Mouse (Mus musculus): ENCODE results near the gene Mrpl37. TPM values are rescaled to one million over a fixed set of nuclear protein-coding genes. Genes with fewer than 3 reads are reported as not detected.

Gene Mrpl37
- polyA plus RNA-seq, 1 experiment from 2014 or later: 123 TPM

GRCm38 (mm10) chr4:107058781-107059180 is 7.9 kb downstream of the Mrpl37 start:
- DNase-seq (ENCODE audit: low spot score): no peak
- Histone ChIP-seq H3K27ac (replicated peaks) (no peak overlapping the region), H3K36me3 (peaks cover 93% of the 10 kb centered on the region), H3K4me3 (no peak overlapping the region), H3K4me1 (no peaks in the 10 kb centered on the region), H3K27me3 (ENCODE audit: low read depth, poor library complexity, severe bottlenecking) (no peaks in the 10 kb centered on the region), H3K9me3 (replicated peaks) (no peaks in the 10 kb centered on the region)
- WGBS: 92% methylated on average over 6 of the region's 6 CpGs

GRCm38 (mm10) chr4:107058346-107058745 is 8.3 kb downstream of the Mrpl37 start:
- Histone ChIP-seq H3K27me3 (ENCODE audit: low read depth, poor library complexity, severe bottlenecking) (no peaks in the 10 kb centered on the region), H3K36me3 (peaks cover 89% of the 10 kb centered on the region), H3K4me3 (no peak overlapping the region), H3K4me1 (no peaks in the 10 kb centered on the region), H3K9me3 (replicated peaks) (no peaks in the 10 kb centered on the region), H3K27ac (replicated peaks) (no peak overlapping the region)
- no peak for DNase-seq (ENCODE audit: low spot score)
- WGBS: 94% methylated on average over 5 of the region's 5 CpGs

GRCm38 (mm10) chr4:107056088-107056487 is 10.6 kb downstream of the Mrpl37 start:
- Histone ChIP-seq H3K4me1 (peaks cover 3% of the 10 kb centered on the region; the same call in 1 of the 2 replicates), H3K36me3 (peaks cover 67% of the 10 kb centered on the region), H3K9me3 (replicated peaks) (no peaks in the 10 kb centered on the region), H3K4me3 (no peak overlapping the region), H3K27ac (replicated peaks) (no peak overlapping the region), H3K27me3 (ENCODE audit: low read depth, poor library complexity, severe bottlenecking) (no peaks in the 10 kb centered on the region)
- no peak for DNase-seq (ENCODE audit: low spot score)
- WGBS: 91% methylated on average over 3 of the region's 3 CpGs

- H3K4me1 ChIP-seq: peaks cover 13% of the 10 kb centered on the region; the same call in 1 of the 2 replicates
- no peak overlapping the region for H3K4me3 ChIP-seq
- H3K36me3 ChIP-seq: peaks cover 58% of the 10 kb centered on the region
- 0 out of 2 replicates have a peak overlapping the region, but pooled peaks have one; percentile 24 for H3K27ac ChIP-seq (replicated peaks)
- H3K27me3 ChIP-seq (ENCODE audit: low read depth, poor library complexity, severe bottlenecking): no peaks in the 10 kb centered on the region
- WGBS: 45% methylated on average over 5 of the region's 5 CpGs
- DNase-seq (ENCODE audit: low spot score): no peak
- H3K9me3 ChIP-seq (replicated peaks): no peaks in the 10 kb centered on the region
Observed at GRCm38 (mm10) chr4:107052962-107053553, 13.6 kb downstream of the Mrpl37 start.

- no peak for DNase-seq (ENCODE audit: low spot score)
- Histone ChIP-seq H3K36me3 (peaks cover 58% of the 10 kb centered on the region), H3K4me3 (no peak overlapping the region), H3K4me1 (peaks cover 13% of the 10 kb centered on the region; the same call in 1 of the 2 replicates), H3K27me3 (ENCODE audit: low read depth, poor library complexity, severe bottlenecking) (no peaks in the 10 kb centered on the region), H3K27ac (replicated peaks) (no peak overlapping the region), H3K9me3 (replicated peaks) (no peaks in the 10 kb centered on the region)
- WGBS: 50% methylated on average over 4 of the region's 4 CpGs
Observed at GRCm38 (mm10) chr4:107051889-107052288, 14.8 kb downstream of the Mrpl37 start.

GRCm38 (mm10) chr4:107048568-107049162 is 18.0 kb downstream of the Mrpl37 start:
- no peak overlapping the region for H3K27ac ChIP-seq (replicated peaks)
- H3K36me3 ChIP-seq: peaks cover 66% of the 10 kb centered on the region
- DNase-seq (ENCODE audit: low spot score): no peak
- no peaks in the 10 kb centered on the region for H3K9me3 ChIP-seq (replicated peaks)
- H3K4me3 ChIP-seq: no peak overlapping the region
- WGBS: 90% methylated on average over 11 of the region's 11 CpGs
- H3K27me3 ChIP-seq (ENCODE audit: low read depth, poor library complexity, severe bottlenecking): no peaks in the 10 kb centered on the region
- peaks cover 13% of the 10 kb centered on the region; the same call in 1 of the 2 replicates for H3K4me1 ChIP-seq

GRCm38 (mm10) chr4:107047806-107048205 is 18.9 kb downstream of the Mrpl37 start:
- DNase-seq (ENCODE audit: low spot score): no peak
- 90% methylated on average over 5 of the region's 5 CpGs for WGBS
- no peak overlapping the region for H3K27ac ChIP-seq (replicated peaks)
- H3K36me3 ChIP-seq: peaks cover 74% of the 10 kb centered on the region
- no peaks in the 10 kb centered on the region for H3K27me3 ChIP-seq (ENCODE audit: low read depth, poor library complexity, severe bottlenecking)
- H3K9me3 ChIP-seq (replicated peaks): no peaks in the 10 kb centered on the region
- no peak overlapping the region for H3K4me3 ChIP-seq
- peaks cover 13% of the 10 kb centered on the region; the same call in 1 of the 2 replicates for H3K4me1 ChIP-seq

- Histone ChIP-seq H3K4me3 (no peak overlapping the region), H3K4me1 (peaks cover 7% of the 10 kb centered on the region; the same call in 1 of the 2 replicates), H3K9me3 (replicated peaks) (no peaks in the 10 kb centered on the region), H3K36me3 (peaks cover 96% of the 10 kb centered on the region), H3K27ac (replicated peaks) (no peak overlapping the region), H3K27me3 (ENCODE audit: low read depth, poor library complexity, severe bottlenecking) (no peaks in the 10 kb centered on the region)
- DNase-seq (ENCODE audit: low spot score): no peak
- WGBS: over 99% methylated on average over 13 of the region's 13 CpGs
Observed at GRCm38 (mm10) chr4:107045188-107045587, 21.5 kb downstream of the Mrpl37 start.

- Histone ChIP-seq H3K4me1 (peaks cover 13% of the 10 kb centered on the region), H3K27ac (replicated peaks) (no peak overlapping the region), H3K36me3 (peaks cover 99% of the 10 kb centered on the region), H3K4me3 (no peak overlapping the region), H3K27me3 (ENCODE audit: low read depth, poor library complexity, severe bottlenecking) (no peaks in the 10 kb centered on the region), H3K9me3 (replicated peaks) (no peaks in the 10 kb centered on the region)
- no peak for DNase-seq (ENCODE audit: low spot score)
- 94% methylated on average over 6 of the region's 6 CpGs for WGBS
Observed at GRCm38 (mm10) chr4:107042304-107042703, 24.4 kb downstream of the Mrpl37 start.

- peaks cover 13% of the 10 kb centered on the region for H3K4me1 ChIP-seq
- H3K27ac ChIP-seq (replicated peaks): peak overlapping the region; percentile 42; the same call in 1 of the 2 replicates
- H3K9me3 ChIP-seq (replicated peaks): no peaks in the 10 kb centered on the region
- peaks cover 99% of the 10 kb centered on the region for H3K36me3 ChIP-seq
- no peak for DNase-seq (ENCODE audit: low spot score)
- 65% methylated on average over 8 of the region's 8 CpGs for WGBS
- no peaks in the 10 kb centered on the region for H3K27me3 ChIP-seq (ENCODE audit: low read depth, poor library complexity, severe bottlenecking)
- no peak overlapping the region for H3K4me3 ChIP-seq
Observed at GRCm38 (mm10) chr4:107039270-107039669, 27.4 kb downstream of the Mrpl37 start.

- Histone ChIP-seq H3K9me3 (replicated peaks) (no peaks in the 10 kb centered on the region), H3K27me3 (ENCODE audit: low read depth, poor library complexity, severe bottlenecking) (no peaks in the 10 kb centered on the region), H3K4me3 (no peak overlapping the region), H3K4me1 (peaks cover 13% of the 10 kb centered on the region), H3K36me3 (peaks cover 99% of the 10 kb centered on the region), H3K27ac (replicated peaks) (0 out of 2 replicates have a peak overlapping the region, but pooled peaks have one; percentile 42)
- no peak for DNase-seq (ENCODE audit: low spot score)
- WGBS: 96% methylated on average over 4 of the region's 4 CpGs
Observed at GRCm38 (mm10) chr4:107038303-107038702, 28.4 kb downstream of the Mrpl37 start.

GRCm38 (mm10) chr4:107036985-107037384 is 29.7 kb downstream of the Mrpl37 start:
- Histone ChIP-seq H3K9me3 (replicated peaks) (no peaks in the 10 kb centered on the region), H3K27me3 (ENCODE audit: low read depth, poor library complexity, severe bottlenecking) (no peaks in the 10 kb centered on the region), H3K36me3 (peaks cover 98% of the 10 kb centered on the region), H3K27ac (replicated peaks) (no peak overlapping the region), H3K4me1 (peaks cover 13% of the 10 kb centered on the region), H3K4me3 (no peak overlapping the region)
- no peak for DNase-seq (ENCODE audit: low spot score)
- WGBS: 88% methylated on average over 2 of the region's 2 CpGs

GRCm38 (mm10) chr4:107035689-107036088 is 31.0 kb downstream of the Mrpl37 start:
- Histone ChIP-seq H3K36me3 (peaks cover 98% of the 10 kb centered on the region), H3K27me3 (ENCODE audit: low read depth, poor library complexity, severe bottlenecking) (no peaks in the 10 kb centered on the region)
- 92% methylated on average over 4 of the region's 4 CpGs for WGBS

More at GRCm38 (mm10) chr4:107035689-107036088, 31.0 kb downstream of the Mrpl37 start:
- DNase-seq (ENCODE audit: low spot score): no peak
- H3K4me3 ChIP-seq: no peak overlapping the region
- peaks cover 13% of the 10 kb centered on the region for H3K4me1 ChIP-seq
- no peaks in the 10 kb centered on the region for H3K9me3 ChIP-seq (replicated peaks)
- H3K27ac ChIP-seq (replicated peaks): no peak overlapping the region

Measured in midbrain, embryonic 10.5 days (tissue).